Mouse (Mus musculus): ENCODE results near the gene Dip2b. TPM values are rescaled to one million over a fixed set of nuclear protein-coding genes. Genes with fewer than 3 reads are reported as not detected.

Dip2b gene
- polyA plus RNA-seq, 1 experiment from 2014 or later: 5.0 TPM

GRCm38 (mm10) chr15:100153024-100153423 is 114.6 kb downstream of the Dip2b start:
- Histone ChIP-seq H3K27ac (ENCODE audit: low read depth, low read length) (no peak overlapping the region), H3K9me3 (ENCODE audit: control insufficient read depth) (no peaks in the 10 kb centered on the region), H3K4me3 (ENCODE audit: low read depth, low read length) (no peak overlapping the region), H3K4me1 (replicated peaks; ENCODE audit: control insufficient read depth, insufficient read depth, low read length) (no peaks in the 10 kb centered on the region), H3K27me3 (replicated peaks; ENCODE audit: control insufficient read depth, insufficient read depth, low read length) (no peaks in the 10 kb centered on the region), H3K36me3 (ENCODE audit: control insufficient read depth, insufficient read depth) (peaks cover 27% of the 10 kb centered on the region), H3K9ac (ENCODE audit: low read depth, low read length) (no peak overlapping the region), H3K4me2 (replicated peaks; ENCODE audit: low read depth) (no peak overlapping the region)
- TF ChIP-seq CTCF (IDR thresholded peaks at IDR 0.05; ENCODE audit: low read depth): no peak
- 76% methylated on average over 3 of the region's 3 CpGs for WGBS
- no peak for ATAC-seq

GRCm38 (mm10) chr15:100156095-100156707 is 117.7 kb downstream of the Dip2b start:
- no peak for TF ChIP-seq CTCF (IDR thresholded peaks at IDR 0.05; ENCODE audit: low read depth)
- H3K27me3 ChIP-seq (replicated peaks; ENCODE audit: control insufficient read depth, insufficient read depth, low read length): no peaks in the 10 kb centered on the region
- H3K4me1 ChIP-seq (replicated peaks; ENCODE audit: control insufficient read depth, insufficient read depth, low read length): no peaks in the 10 kb centered on the region
- ATAC-seq: peak; percentile 95
- peaks cover 37% of the 10 kb centered on the region for H3K36me3 ChIP-seq (ENCODE audit: control insufficient read depth, insufficient read depth)
- no peak overlapping the region for H3K4me2 ChIP-seq (replicated peaks; ENCODE audit: low read depth)
- no peak overlapping the region for H3K9ac ChIP-seq (ENCODE audit: low read depth, low read length)
- H3K4me3 ChIP-seq (ENCODE audit: low read depth, low read length): no peak overlapping the region
- H3K27ac ChIP-seq (ENCODE audit: low read depth, low read length): peak overlapping the region; percentile 85
- H3K9me3 ChIP-seq (ENCODE audit: control insufficient read depth): no peaks in the 10 kb centered on the region
- 52% methylated on average over 4 of the region's 4 CpGs for WGBS

- no peak for TF ChIP-seq CTCF (IDR thresholded peaks at IDR 0.05; ENCODE audit: low read depth)
- no peak overlapping the region for H3K9ac ChIP-seq (ENCODE audit: low read depth, low read length)
- H3K4me1 ChIP-seq (replicated peaks; ENCODE audit: control insufficient read depth, insufficient read depth, low read length): no peaks in the 10 kb centered on the region
- H3K27ac ChIP-seq (ENCODE audit: low read depth, low read length): peak overlapping the region; percentile 85
- H3K36me3 ChIP-seq (ENCODE audit: control insufficient read depth, insufficient read depth): peaks cover 35% of the 10 kb centered on the region
- no peak overlapping the region for H3K4me2 ChIP-seq (replicated peaks; ENCODE audit: low read depth)
- no peaks in the 10 kb centered on the region for H3K9me3 ChIP-seq (ENCODE audit: control insufficient read depth)
- no peak overlapping the region for H3K4me3 ChIP-seq (ENCODE audit: low read depth, low read length)
- ATAC-seq: peak; percentile 78
- 63% methylated on average over 10 of the region's 10 CpGs for WGBS
- no peaks in the 10 kb centered on the region for H3K27me3 ChIP-seq (replicated peaks; ENCODE audit: control insufficient read depth, insufficient read depth, low read length)
Observed at GRCm38 (mm10) chr15:100156781-100157470, 118.5 kb downstream of the Dip2b start.

- H3K27ac ChIP-seq (ENCODE audit: low read depth, low read length): no peak overlapping the region
- H3K4me1 ChIP-seq (replicated peaks; ENCODE audit: control insufficient read depth, insufficient read depth, low read length): no peaks in the 10 kb centered on the region
- H3K27me3 ChIP-seq (replicated peaks; ENCODE audit: control insufficient read depth, insufficient read depth, low read length): no peaks in the 10 kb centered on the region
- H3K36me3 ChIP-seq (ENCODE audit: control insufficient read depth, insufficient read depth): peaks cover 39% of the 10 kb centered on the region
- TF ChIP-seq CTCF (IDR thresholded peaks at IDR 0.05; ENCODE audit: low read depth): no peak
- ATAC-seq: no peak
- no peak overlapping the region for H3K4me3 ChIP-seq (ENCODE audit: low read depth, low read length)
- no peaks in the 10 kb centered on the region for H3K9me3 ChIP-seq (ENCODE audit: control insufficient read depth)
- H3K4me2 ChIP-seq (replicated peaks; ENCODE audit: low read depth): no peak overlapping the region
- no peak overlapping the region for H3K9ac ChIP-seq (ENCODE audit: low read depth, low read length)
- 86% methylated on average over 10 of the region's 10 CpGs for WGBS
Observed at GRCm38 (mm10) chr15:100158985-100159384, 120.5 kb downstream of the Dip2b start.

GRCm38 (mm10) chr15:100161747-100162280 is 123.3 kb downstream of the Dip2b start:
- Histone ChIP-seq H3K27me3 (replicated peaks; ENCODE audit: control insufficient read depth, insufficient read depth, low read length) (no peaks in the 10 kb centered on the region), H3K36me3 (ENCODE audit: control insufficient read depth, insufficient read depth) (peaks cover 30% of the 10 kb centered on the region), H3K27ac (ENCODE audit: low read depth, low read length) (no peak overlapping the region), H3K4me1 (replicated peaks; ENCODE audit: control insufficient read depth, insufficient read depth, low read length) (no peaks in the 10 kb centered on the region), H3K9me3 (ENCODE audit: control insufficient read depth) (no peaks in the 10 kb centered on the region), H3K9ac (ENCODE audit: low read depth, low read length) (no peak overlapping the region), H3K4me3 (ENCODE audit: low read depth, low read length) (no peak overlapping the region), H3K4me2 (replicated peaks; ENCODE audit: low read depth) (no peak overlapping the region)
- no peak for ATAC-seq
- WGBS: 88% methylated on average over 6 of the region's 6 CpGs
- TF ChIP-seq CTCF (IDR thresholded peaks at IDR 0.05; ENCODE audit: low read depth): no peak

- no peak for ATAC-seq
- TF ChIP-seq CTCF (IDR thresholded peaks at IDR 0.05; ENCODE audit: low read depth): no peak
- peaks cover 44% of the 10 kb centered on the region for H3K36me3 ChIP-seq (ENCODE audit: control insufficient read depth, insufficient read depth)
- H3K9me3 ChIP-seq (ENCODE audit: control insufficient read depth): no peaks in the 10 kb centered on the region
- H3K4me1 ChIP-seq (replicated peaks; ENCODE audit: control insufficient read depth, insufficient read depth, low read length): no peaks in the 10 kb centered on the region
- no peak overlapping the region for H3K27ac ChIP-seq (ENCODE audit: low read depth, low read length)
- H3K4me2 ChIP-seq (replicated peaks; ENCODE audit: low read depth): no peak overlapping the region
- WGBS: 88% methylated on average over 3 of the region's 3 CpGs
- H3K4me3 ChIP-seq (ENCODE audit: low read depth, low read length): no peak overlapping the region
- H3K27me3 ChIP-seq (replicated peaks; ENCODE audit: control insufficient read depth, insufficient read depth, low read length): no peaks in the 10 kb centered on the region
- H3K9ac ChIP-seq (ENCODE audit: low read depth, low read length): no peak overlapping the region
Observed at GRCm38 (mm10) chr15:100163381-100164051, 125.1 kb downstream of the Dip2b start.

All from intestine, postnatal 0 days (tissue).